Mouse (Mus musculus) left cerebral cortex, adult 11 months (tissue): ENCODE measurements around the gene Coq10b.
A peak's percentile ranks its signal among the peaks of the same experiment; 100 is the strongest.
"Not testable (repeated sequence)": the region's sequence is repeated elsewhere in the genome, so short reads cannot be mapped to it uniquely, and the experiment has no call there.

Experiments
- DNase-seq: peaks from one replicate; pipeline ENCODE4 v3.0.0; 2022; ENCODE audit warnings: low spot score

Gene Coq10b

DNA sequence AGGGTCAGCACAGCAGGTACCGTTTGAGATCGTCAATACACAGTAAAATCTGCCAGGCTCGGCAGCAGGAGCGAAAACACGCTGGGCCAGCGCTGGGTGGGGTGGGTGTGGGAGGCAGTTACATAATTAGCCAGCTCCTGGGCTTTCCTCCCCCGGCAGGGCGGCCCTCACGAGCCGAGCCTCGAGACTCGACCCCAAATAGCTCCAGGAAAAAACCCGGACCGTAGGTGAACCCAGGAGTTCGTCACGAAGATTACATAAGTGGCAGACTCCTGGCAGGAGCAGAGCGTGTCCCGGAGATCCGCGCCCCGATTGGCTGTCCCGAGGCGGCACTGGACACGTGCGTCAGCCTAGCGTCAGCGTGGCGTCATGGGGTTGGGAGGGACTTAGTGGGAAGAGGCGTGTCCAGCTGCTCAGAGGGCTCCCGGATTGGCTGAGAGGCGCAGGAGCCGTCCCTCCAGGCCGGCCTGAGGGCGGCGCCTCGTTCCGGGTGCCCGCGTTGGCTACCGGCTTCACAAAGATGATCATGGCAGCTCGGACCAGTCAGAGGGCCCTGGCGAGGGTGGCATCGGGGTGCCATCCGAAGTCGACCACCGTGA is at the start of gene Coq10b:
TSS of gene Coq10b (plus strand) at position 416 of the 599 bp plus-strand sequence.
- DNase-seq = peak; percentile 98

DNA sequence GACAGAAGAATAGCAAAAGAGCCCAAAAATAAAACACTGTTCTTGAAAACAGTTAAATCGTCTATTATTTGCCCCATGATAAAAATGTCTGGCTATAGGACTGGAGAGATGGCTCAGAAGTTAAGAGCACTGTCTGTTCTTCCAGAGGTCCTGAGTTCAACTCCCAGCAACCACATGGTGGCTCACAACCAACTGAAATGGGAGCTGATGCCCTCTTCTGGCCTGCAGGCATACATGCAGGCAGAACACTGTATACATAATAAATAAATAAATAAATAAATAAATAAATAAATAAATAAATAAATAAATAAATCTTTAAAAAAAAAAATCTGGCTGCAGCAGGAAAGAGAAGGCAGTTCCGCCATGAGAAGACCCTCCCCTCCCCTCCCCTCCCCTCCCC is 44.3 kb upstream of the Coq10b start:
- DNase-seq = not testable (repeated sequence)

DNA sequence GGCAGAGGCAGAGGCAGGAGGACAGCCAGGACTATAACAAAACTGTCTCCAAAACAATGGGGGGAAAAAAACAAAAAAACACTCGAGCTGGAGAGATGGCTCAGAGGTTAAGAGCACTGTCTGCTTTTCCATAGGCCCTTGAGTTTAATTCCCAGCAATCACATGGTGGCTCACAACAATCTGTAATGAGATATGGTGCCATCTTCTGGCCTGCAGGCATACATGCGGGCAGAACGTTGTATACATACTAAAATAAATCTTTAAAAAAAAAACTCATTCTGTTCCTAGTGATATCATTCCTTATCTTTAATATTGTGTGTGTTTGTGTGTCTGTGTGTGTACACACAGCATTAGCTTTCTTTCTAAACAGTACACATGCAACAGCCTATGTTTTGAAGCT is 40.1 kb upstream of the Coq10b start:
- no peak for DNase-seq

DNA sequence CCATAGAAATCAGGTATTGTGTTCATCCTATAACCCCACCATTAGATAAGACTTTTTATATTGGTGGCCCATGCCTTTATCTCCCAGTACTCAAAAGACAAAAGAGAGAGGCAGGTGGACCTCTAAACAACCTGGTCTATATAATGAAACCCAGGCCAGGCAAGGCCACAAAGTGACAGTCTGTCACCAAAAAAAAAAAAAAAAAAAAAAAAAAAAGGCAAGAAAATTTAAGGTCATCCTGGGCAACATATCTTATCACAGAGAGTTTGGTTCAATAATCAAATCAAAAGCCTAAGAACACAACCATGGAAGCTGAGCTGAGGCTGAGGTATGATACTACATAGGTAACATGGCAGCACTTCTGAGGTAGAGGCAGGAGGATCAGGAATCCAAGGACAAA is 30.7 kb upstream of the Coq10b start:
- DNase-seq = no peak

DNA sequence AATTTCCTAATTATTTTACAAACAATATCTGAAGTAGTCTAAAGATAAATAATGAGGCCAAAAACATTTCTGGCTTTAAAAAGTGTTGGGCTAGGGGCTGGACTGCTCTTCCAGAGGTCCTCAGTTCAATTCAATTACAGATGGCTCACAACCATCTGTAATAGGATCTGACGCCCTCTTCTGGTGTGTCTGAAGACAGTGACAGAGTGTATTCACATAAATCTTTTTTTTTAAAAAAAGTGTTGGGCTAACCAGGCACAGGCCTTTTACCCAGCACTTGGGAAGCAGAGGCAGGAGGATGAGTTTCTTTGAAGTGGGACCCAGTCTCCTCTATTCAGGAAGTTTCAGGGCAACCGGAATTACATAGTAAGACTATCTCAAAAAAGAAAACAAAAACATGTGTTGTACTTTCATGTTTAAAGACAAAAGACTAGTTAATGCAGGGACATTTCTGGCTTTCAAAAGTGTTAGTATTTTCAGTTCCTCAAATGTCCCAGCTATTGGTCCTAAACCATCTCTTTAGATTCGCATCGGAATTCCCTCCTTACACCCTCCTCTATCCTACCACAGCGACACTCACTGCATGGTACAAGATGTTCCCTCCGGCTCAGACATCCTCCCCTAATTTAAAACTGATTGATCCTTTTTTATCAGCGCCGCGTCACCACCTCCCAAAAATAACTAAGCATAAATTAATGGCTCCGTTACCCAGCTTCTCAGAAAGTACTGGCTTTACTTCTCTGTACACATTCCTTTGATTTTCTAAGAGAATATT is 26.7 kb upstream of the Coq10b start:
- DNase-seq = no peak

DNA sequence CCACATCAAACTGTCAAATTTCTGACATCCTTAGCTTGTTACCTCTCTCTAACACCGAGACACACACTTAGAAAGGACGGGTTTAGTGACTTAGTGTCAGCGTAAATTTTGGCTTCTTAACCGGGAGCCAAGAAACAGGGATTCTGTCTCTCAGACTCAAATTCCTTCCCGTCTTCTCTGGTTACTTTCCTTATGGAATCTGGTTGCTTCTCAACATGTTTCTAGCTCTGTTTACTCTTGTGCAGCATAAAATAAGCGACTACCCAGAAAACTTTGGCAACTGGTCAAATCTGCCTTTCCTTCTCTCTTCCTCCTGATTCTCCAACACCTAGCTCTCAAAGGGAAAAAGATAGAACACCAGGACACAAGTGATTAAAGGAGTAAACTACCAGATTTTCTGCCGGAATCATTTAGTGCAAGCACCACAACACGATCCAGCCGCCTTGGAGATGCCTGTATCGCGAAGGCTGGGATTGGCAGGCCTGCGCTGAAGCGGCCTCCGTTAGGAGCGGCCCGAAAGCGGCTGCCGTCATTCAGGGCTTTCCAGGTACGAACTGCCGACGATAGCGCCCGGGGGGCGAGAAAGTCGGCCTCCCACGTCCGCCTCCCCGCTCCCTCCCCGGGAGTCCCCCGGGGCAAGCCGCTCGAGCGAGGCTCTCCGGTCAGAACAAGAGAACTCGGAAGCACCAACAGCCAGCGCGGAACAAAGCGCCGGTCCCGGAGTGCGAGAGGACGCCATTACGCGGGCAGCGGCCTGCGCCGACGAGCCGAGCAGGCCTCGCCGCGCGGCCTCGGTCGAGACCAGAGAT is 25.9 kb upstream of the Coq10b start:
- no peak for DNase-seq

DNA sequence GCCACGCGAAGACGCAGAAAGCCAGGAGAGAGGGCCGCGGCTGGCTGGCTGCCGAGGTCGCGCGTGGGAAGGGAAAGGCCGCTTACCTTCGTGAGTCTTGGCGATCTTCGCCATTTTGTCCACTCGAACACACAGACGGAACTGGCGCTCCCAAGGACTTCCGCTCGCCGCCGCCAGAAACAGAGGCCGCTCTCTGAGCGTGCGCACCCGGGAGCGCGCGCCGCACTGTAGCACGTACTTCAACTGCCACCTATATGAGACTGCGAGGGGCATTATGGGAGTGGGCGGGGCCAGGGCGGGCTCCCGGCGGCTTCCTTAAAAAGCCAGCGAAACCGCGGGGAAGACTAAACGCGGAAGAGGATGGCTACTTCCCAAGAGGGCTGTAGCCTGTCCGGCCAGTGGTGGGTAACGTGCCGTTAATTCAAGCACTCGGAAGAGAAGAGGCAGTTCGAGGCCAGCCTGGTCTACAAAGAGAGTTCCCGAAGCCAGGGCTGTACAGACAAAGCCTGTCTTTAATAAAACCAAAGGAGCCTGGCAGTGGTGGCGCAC is 25.2 kb upstream of the Coq10b start, which contains the start of gene Sf3b1:
TSS of gene Sf3b1 (minus strand) at position 229 of the 549 bp plus-strand sequence.
- peak; percentile 93 for DNase-seq

DNA sequence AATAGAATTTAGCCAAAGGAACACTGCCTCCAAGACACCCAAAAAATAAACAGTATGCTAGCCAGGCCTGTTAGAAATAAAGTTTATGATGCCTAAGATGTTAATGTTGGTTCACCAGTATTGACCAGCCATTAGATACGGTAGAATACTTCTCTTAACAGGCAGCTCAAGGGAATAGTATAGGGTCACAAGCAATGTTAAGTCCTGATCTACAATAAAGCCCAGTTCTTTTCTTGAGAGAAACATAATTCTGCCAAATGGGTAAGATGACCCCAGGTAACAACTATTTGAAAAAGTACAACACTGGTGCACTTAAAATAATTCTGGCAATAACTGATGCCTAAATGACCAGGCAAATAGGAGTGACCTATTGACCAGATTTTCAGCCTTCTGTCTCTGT is 24.6 kb upstream of the Coq10b start:
- no peak for DNase-seq

DNA sequence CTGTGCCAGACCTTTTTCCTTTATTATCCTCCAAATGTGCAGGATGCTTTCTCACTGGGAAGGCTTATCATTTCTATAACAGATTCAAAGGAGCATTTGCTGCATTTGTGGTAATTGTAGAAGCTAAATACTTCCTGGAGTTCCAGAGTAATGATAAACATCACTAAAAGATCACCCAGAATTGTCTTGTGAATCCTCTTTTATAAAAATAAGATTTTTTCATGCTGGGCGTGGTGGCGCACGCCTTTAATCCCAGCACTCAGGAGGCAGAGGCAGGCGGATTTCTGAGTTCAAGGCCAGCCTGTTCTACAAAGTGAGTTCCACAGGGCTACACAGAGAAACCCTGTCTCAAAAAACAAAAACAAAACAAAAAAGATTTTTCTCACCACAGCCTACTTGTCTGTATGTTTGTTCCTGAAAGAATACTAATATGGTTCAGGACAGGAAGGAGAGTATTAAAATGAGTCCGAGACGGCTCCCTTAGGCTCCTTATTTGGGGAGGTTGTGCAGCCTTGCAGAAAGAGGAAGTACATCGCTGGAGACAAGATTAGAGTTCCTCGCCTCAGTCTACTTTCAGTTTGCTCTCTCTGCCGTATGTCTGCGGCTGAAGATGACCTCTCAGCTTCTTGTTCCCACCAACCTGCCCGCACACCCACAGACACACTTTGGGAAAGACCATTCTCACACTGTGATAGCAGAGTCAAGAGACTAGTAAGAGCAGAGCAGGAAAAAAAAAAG is 23.9 kb upstream of the Coq10b start:
- DNase-seq = no peak

DNA sequence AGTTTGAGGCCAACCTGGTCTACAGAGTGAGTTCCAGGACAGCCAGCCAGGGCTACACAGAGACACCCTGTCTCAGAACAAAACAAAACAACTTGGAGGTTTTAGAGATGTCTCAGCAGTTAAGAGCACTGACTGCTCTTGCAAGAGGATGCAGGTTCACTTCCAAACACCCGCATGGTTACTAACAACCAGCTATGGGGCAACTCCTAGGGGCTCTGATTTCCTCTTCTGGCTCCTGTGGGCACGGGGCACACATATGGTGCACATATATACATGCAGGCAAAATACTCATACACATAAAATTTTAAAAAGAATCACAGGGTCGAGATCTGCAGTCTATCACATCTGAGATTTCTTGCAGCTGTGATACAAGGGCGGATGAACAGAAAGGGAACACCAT is 23.1 kb upstream of the Coq10b start:
- DNase-seq = no peak

DNA sequence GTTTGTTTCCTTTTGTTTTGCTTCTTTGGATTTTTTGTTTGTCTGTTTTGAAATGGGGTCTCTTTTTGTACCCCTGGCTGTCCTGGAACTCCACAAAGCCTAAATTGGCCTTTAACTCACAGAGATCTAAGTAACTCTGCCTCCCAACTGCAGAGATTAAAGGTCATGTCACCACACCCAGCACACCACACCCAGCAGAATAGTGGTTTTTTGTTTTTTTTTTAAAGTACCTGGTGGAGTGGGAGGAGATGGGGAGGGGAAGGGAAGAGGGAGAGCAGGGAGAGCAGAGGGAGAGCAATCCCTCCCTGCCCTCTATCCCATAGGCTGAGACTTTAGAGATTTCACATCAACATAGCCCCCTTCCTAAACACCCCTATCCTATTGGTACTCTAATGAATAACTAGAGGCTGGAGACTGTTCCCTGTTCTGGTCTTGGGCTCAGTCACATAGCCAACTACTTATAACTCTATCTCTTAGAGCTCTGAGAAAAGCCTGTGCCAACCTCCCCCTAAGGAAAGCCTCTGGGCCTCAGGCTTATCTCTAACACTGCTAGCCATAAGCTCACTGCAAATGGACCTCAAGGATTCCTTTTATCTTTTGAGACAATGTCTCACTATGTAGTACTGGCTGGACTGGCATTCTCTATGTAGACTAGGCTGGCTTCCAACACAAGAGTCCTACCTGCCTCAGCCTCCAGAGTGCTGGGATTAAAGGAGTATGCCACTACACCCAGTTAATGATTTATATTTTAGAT is 21.4 kb upstream of the Coq10b start:
- DNase-seq = no peak

DNA sequence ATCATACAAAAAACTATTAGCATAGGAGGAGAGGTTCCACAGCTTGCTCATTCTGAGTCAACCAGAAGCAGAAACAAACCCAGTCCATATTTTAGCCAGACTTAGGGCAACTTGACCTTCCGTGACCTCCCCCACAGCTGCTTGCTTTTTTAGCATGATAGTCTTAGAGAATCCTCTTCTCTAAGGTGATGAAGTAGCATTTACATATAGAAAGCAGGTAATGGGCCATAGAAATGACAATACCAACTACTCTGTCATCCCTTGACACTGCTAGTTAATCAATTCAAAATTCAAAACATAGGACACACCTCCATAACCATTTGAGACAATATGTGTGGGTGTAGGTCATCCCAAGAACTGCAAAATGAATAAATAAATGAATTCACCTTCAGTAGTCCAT is 12.6 kb upstream of the Coq10b start:
- no peak for DNase-seq

DNA sequence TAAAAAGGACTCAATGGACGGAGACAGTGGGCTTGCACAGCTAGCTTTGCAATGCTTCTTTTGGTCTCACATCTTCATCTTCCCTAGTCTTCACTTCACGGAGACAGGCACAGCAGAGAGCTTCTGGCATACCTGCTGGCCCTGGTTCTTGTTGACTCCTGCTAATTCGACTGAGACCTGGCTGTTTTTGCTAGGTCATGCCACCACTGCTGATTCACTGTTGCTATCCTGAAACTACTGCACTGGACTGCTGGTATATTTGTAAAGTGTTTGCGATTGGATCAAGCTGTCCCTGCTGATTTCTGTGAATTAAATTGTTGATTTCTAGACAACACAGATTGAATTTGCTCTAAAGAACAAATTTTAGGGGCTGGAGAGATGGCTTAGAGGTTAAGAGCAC is 10.9 kb upstream of the Coq10b start:
- no peak for DNase-seq

DNA sequence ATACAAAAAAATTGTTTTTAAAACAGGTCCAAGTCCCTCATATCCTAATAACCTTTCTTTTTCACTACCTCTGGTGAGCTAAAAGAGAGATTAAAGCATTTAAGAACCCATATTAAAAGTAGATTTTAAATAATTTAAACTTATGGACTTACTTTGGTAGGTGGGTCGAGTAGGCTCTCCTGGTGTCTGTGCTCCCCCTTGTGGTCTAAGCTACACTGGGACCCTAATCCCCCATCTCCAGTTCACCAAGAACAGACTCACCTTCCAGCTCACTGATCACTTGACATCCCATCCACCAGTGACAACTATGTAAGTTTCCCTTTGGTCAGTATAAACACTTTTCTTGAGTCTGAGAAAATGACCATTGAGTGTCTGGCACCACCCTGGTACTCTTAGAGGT is 10.3 kb upstream of the Coq10b start:
- no peak for DNase-seq

DNA sequence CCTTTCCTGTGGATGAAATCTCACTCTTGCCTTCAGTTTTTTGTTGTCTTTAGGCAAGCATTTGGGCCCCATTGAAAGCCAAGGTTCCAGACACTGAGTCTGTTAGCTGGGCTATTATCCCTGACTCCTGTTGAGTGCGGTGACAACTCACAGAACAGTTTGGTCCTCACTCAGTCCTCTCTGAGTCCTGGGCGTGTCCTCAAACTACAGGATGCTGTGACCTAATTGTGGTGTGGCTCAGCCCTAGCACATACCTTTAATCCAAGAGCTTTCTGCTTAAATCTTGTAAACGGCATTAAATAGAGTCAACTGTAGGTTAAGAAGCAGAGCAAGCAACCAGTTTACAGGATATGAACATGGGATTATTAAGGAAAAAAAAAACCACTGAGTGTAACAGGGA is 9.4 kb upstream of the Coq10b start:
- no peak for DNase-seq

DNA sequence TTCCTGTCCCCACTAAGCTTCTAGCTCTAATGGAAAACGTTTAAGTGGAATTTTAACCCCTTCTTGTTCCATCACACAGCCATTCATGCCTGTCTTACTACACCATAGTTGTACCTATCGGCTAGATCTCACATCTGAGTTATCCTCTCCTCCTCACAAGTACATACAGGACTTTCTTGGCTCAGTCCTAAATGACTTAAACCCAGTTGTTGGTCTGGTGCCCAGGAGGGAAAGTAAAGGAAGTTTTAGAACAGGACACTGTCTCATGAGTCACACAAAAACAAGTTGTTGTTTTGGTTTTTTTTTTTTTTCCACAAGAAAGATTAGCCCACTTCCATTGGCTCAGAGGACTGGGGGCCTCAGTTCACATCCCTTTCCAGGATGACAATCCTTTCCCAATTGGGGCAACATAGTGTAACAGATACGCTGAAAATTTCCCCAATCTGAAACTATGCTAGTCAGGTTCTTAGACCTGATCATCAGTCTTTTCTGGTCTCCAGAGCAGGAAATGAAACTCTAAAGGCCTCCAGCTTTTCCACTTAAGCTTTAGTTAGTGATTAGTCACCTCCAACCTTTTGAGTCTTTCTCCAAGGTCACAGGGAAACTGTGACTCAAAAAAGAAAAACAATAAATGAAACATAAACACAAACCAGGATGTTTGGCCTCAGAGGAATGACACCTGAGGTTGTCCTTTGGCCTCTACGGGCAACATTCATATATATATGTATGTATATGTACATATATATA is 3.6 kb upstream of the Coq10b start:
- DNase-seq = no peak

DNA sequence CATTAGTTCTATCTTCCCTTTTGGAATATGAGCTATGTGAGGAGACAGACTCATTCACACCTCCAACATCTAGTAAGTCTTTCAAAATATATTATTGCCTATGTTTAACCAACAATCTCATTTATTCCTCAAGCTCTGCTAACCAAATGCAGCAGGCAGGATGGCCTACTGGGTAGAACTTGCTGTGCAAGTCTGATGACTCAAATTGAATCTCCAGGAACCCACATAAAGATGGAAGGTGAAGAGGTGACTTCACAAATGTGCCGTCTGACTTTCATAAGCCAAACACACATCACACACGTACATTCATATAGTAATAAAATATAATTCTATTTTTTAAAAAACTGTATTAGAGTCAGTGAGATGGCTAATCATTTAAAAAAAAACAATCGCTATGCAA is 899 bp upstream of the Coq10b start:
- no peak for DNase-seq

DNA sequence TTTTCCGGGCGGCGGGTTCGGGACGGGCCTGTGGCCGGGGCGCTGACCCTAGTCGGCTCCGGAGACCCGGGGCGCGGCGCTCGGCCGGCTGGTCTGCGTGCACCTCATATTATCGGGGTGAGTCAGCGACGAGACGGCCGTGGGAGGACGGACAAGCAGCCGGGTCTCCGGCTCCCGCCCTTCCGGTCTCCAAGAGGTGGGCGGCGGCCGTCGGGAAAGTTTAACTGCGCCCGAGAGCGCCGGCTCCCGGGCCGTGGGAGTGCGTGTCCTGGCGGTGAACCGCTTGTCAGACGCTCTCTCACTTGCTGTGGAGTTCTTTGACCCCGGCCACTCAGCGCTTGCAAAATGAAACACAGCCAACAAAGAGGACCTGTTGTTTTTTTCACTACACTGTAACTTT is 435 bp downstream of the Coq10b start:
- DNase-seq = no peak

DNA sequence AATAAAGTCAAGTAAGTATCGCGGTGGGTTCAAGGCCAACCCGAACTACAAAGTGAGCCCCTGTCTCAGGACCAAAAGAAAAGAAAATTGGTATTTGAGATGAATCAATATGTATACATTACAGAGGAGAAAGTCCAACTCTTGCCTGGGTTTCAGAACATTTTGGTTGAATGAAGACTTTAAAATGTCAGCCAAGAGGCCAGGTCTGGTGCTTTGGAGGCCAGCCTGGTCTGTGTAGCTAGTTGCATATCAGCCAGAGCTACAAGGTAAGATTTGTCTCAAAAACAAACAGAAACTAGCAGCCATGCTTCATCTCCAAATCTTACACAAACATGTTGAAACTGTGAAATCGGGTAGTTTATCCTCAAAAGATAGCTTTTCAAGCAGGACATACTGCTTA is 1.0 kb downstream of the Coq10b start:
- DNase-seq = no peak

DNA sequence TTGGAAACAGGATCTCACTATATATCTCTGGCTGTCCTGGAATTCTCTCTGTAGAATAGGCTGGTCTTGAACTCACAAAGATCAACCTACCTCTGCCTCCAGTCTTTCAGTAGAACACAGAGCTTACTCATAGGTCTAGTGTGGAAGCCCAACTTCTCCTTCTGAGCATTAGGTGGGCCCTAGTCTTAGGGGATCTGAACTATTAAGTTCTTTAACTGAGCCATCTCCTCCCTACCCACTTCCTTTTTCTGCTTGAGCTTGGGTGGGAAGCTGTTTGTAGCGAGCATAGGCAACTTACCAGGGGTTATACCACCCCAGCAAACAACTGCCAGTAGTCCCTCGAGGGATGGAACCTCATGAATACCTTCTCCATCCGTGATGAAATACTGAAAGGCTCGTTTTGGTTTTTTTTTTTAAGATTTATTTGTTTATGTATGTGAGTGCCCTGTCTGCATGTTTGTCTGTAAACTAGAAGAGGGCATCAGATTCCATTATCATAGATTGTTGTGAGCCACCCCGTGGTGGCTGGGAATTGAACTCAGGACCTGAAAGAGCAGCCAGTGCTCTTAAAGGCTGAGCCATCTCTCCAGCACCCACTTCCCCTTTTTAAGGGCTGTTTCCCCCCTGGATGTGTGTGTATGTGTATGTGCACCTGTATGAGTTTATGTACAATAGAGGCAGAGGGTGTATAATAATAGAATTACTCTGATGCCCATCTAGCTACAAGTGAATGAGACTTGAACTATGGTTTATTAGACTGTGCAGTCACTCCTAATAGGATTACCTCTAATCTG is 2.9 kb downstream of the Coq10b start:
- no peak for DNase-seq
